Mouse (Mus musculus): ENCODE results near the gene Gdpgp1.

- no peak for TF ChIP-seq CTCF (IDR thresholded peaks at IDR 0.05; ENCODE audit: low read depth)
- TF ChIP-seq EP300 (optimal IDR thresholded peaks at IDR 0.05): no peak
These were observed 35.1 kb downstream of the Gdpgp1 start for GRCm38 (mm10) chr7:80267764-80268163.
